Mouse (Mus musculus): ENCODE data around the gene Thyn1.

DNA sequence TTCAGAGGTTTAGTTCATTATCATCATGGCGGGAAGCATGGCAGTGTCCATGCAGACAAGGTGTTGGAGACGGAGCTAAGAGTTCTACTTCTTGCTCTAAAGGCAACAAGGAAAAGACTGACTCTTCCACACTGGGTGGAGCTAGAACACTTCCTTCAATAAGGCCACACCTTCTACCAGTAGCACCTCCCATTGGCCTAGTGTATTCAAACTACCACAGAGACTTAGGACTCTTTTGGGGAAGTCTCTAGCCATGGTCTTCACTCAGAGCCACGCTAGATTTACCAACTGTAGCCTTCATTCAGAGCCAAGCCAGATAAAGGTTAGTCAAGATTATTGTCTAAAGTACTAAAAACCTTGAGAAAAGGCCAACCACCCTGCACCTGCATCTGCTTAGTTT lies 2.4 kb upstream of the Thyn1 start:
- TF ChIP-seq GATA1 (IDR thresholded peaks at IDR 0.05; ENCODE audit: low read length) (no peak), TAL1 (IDR thresholded peaks at IDR 0.05; ENCODE audit: low read length) (no peak)
